Mouse (Mus musculus): ENCODE data around the gene Atxn1. TPM values are rescaled to one million over a fixed set of nuclear protein-coding genes. Genes with fewer than 3 reads are reported as not detected.

Gene Atxn1
- polyA plus RNA-seq, 1 experiment from 2014 or later, result 2.3 TPM

GRCm38 (mm10) chr13:45798248-45798647 lies 166.6 kb downstream of the Atxn1 start:
- H3K27me3 ChIP-seq (replicated peaks; ENCODE audit: control insufficient read depth, insufficient read depth, low read length), result no peaks in the 10 kb centered on the region
- H3K4me2 ChIP-seq, result no peak overlapping the region
- DNase-seq (ENCODE audit: low spot score) (no peak), ATAC-seq (replicated peaks; ENCODE audit: low FRiP score) (no peak)
- H3K36me3 ChIP-seq (ENCODE audit: control insufficient read depth, insufficient read depth, low read length), result no peaks in the 10 kb centered on the region; the same call in 1 of the 2 replicates
- 76% methylated on average over 4 of the region's 4 CpGs for WGBS
- H3K9ac ChIP-seq (ENCODE audit: low read depth, low read length), result no peak overlapping the region
- no peak overlapping the region for H3K27ac ChIP-seq (ENCODE audit: low read depth, low read length)
- H3K9me3 ChIP-seq (ENCODE audit: control insufficient read depth, low read length), result no peaks in the 10 kb centered on the region
- H3K4me3 ChIP-seq (ENCODE audit: low read depth, low read length), result no peak overlapping the region
- no peaks in the 10 kb centered on the region for H3K4me1 ChIP-seq (replicated peaks; ENCODE audit: control insufficient read depth, insufficient read depth, low read length)

GRCm38 (mm10) chr13:45797696-45798095 lies 167.1 kb downstream of the Atxn1 start:
- Histone ChIP-seq H3K9ac (ENCODE audit: low read depth, low read length) (no peak overlapping the region), H3K9me3 (ENCODE audit: control insufficient read depth, low read length) (no peaks in the 10 kb centered on the region), H3K4me2 (no peak overlapping the region), H3K4me3 (ENCODE audit: low read depth, low read length) (no peak overlapping the region), H3K27ac (ENCODE audit: low read depth, low read length) (no peak overlapping the region; the same call in 1 of the 2 replicates), H3K36me3 (ENCODE audit: control insufficient read depth, insufficient read depth, low read length) (no peaks in the 10 kb centered on the region; the same call in 1 of the 2 replicates), H3K27me3 (replicated peaks; ENCODE audit: control insufficient read depth, insufficient read depth, low read length) (no peaks in the 10 kb centered on the region), H3K4me1 (replicated peaks; ENCODE audit: control insufficient read depth, insufficient read depth, low read length) (no peaks in the 10 kb centered on the region)
- ATAC-seq (replicated peaks; ENCODE audit: low FRiP score), result no peak
- DNase-seq (ENCODE audit: low spot score), result no peak
- 71% methylated on average over 6 of the region's 6 CpGs for whole genome bisulfite sequencing

GRCm38 (mm10) chr13:45796286-45796685 lies 168.5 kb downstream of the Atxn1 start:
- Histone ChIP-seq H3K4me1 (replicated peaks; ENCODE audit: control insufficient read depth, insufficient read depth, low read length) (no peaks in the 10 kb centered on the region), H3K36me3 (ENCODE audit: control insufficient read depth, insufficient read depth, low read length) (no peaks in the 10 kb centered on the region; the same call in 1 of the 2 replicates), H3K4me2 (no peak overlapping the region), H3K27me3 (replicated peaks; ENCODE audit: control insufficient read depth, insufficient read depth, low read length) (no peaks in the 10 kb centered on the region), H3K4me3 (ENCODE audit: low read depth, low read length) (no peak overlapping the region), H3K9ac (ENCODE audit: low read depth, low read length) (no peak overlapping the region), H3K9me3 (ENCODE audit: control insufficient read depth, low read length) (no peaks in the 10 kb centered on the region), H3K27ac (ENCODE audit: low read depth, low read length) (no peak overlapping the region)
- ATAC-seq (replicated peaks; ENCODE audit: low FRiP score) (no peak), DNase-seq (ENCODE audit: low spot score) (no peak)
- WGBS, result 86% methylated on average over 6 of the region's 6 CpGs

GRCm38 (mm10) chr13:45793796-45794195 lies 171.0 kb downstream of the Atxn1 start:
- WGBS, result 74% methylated on average over 3 of the region's 3 CpGs
- no peaks in the 10 kb centered on the region for H3K9me3 ChIP-seq (ENCODE audit: control insufficient read depth, low read length)
- no peak overlapping the region for H3K9ac ChIP-seq (ENCODE audit: low read depth, low read length)
- H3K27ac ChIP-seq (ENCODE audit: low read depth, low read length), result no peak overlapping the region
- no peaks in the 10 kb centered on the region; the same call in 1 of the 2 replicates for H3K36me3 ChIP-seq (ENCODE audit: control insufficient read depth, insufficient read depth, low read length)
- DNase-seq (ENCODE audit: low spot score) (no peak), ATAC-seq (replicated peaks; ENCODE audit: low FRiP score) (no peak)
- H3K4me3 ChIP-seq (ENCODE audit: low read depth, low read length), result no peak overlapping the region
- H3K4me2 ChIP-seq, result no peak overlapping the region
- H3K4me1 ChIP-seq (replicated peaks; ENCODE audit: control insufficient read depth, insufficient read depth, low read length), result no peaks in the 10 kb centered on the region
- no peaks in the 10 kb centered on the region for H3K27me3 ChIP-seq (replicated peaks; ENCODE audit: control insufficient read depth, insufficient read depth, low read length)

GRCm38 (mm10) chr13:45786409-45786808 lies 178.4 kb downstream of the Atxn1 start:
- WGBS, result 85% methylated on average over 7 of the region's 7 CpGs

GRCm38 (mm10) chr13:45783681-45784080 lies 181.1 kb downstream of the Atxn1 start:
- WGBS, result 86% methylated on average over 10 of the region's 10 CpGs
- no peaks in the 10 kb centered on the region for H3K27me3 ChIP-seq (replicated peaks; ENCODE audit: control insufficient read depth, insufficient read depth, low read length)
- no peak for DNase-seq (ENCODE audit: low spot score)

More at GRCm38 (mm10) chr13:45786409-45786808, 178.4 kb downstream of the Atxn1 start:
- Histone ChIP-seq H3K27me3 (replicated peaks; ENCODE audit: control insufficient read depth, insufficient read depth, low read length) (no peaks in the 10 kb centered on the region), H3K4me2 (no peak overlapping the region), H3K9ac (ENCODE audit: low read depth, low read length) (no peak overlapping the region), H3K27ac (ENCODE audit: low read depth, low read length) (no peak overlapping the region), H3K4me3 (ENCODE audit: low read depth, low read length) (no peak overlapping the region), H3K9me3 (ENCODE audit: control insufficient read depth, low read length) (no peaks in the 10 kb centered on the region), H3K4me1 (replicated peaks; ENCODE audit: control insufficient read depth, insufficient read depth, low read length) (no peaks in the 10 kb centered on the region), H3K36me3 (ENCODE audit: control insufficient read depth, insufficient read depth, low read length) (no peaks in the 10 kb centered on the region)
- ATAC-seq (replicated peaks; ENCODE audit: low FRiP score) (no peak), DNase-seq (ENCODE audit: low spot score) (no peak)

GRCm38 (mm10) chr13:45778750-45779149 lies 186.1 kb downstream of the Atxn1 start:
- Histone ChIP-seq H3K27me3 (replicated peaks; ENCODE audit: control insufficient read depth, insufficient read depth, low read length) (no peaks in the 10 kb centered on the region), H3K4me1 (replicated peaks; ENCODE audit: control insufficient read depth, insufficient read depth, low read length) (no peaks in the 10 kb centered on the region), H3K27ac (ENCODE audit: low read depth, low read length) (no peak overlapping the region), H3K9ac (ENCODE audit: low read depth, low read length) (no peak overlapping the region), H3K4me3 (ENCODE audit: low read depth, low read length) (no peak overlapping the region), H3K9me3 (ENCODE audit: control insufficient read depth, low read length) (no peaks in the 10 kb centered on the region), H3K36me3 (ENCODE audit: control insufficient read depth, insufficient read depth, low read length) (no peaks in the 10 kb centered on the region), H3K4me2 (no peak overlapping the region)
- DNase-seq (ENCODE audit: low spot score) (no peak), ATAC-seq (replicated peaks; ENCODE audit: low FRiP score) (no peak)
- WGBS, result 80% methylated on average over 5 of the region's 5 CpGs

More at GRCm38 (mm10) chr13:45783681-45784080, 181.1 kb downstream of the Atxn1 start:
- H3K4me3 ChIP-seq (ENCODE audit: low read depth, low read length), result no peak overlapping the region
- no peak overlapping the region for H3K4me2 ChIP-seq
- no peaks in the 10 kb centered on the region for H3K36me3 ChIP-seq (ENCODE audit: control insufficient read depth, insufficient read depth, low read length)
- H3K4me1 ChIP-seq (replicated peaks; ENCODE audit: control insufficient read depth, insufficient read depth, low read length), result no peaks in the 10 kb centered on the region
- no peak overlapping the region for H3K27ac ChIP-seq (ENCODE audit: low read depth, low read length)
- ATAC-seq (replicated peaks; ENCODE audit: low FRiP score), result no peak
- no peak overlapping the region for H3K9ac ChIP-seq (ENCODE audit: low read depth, low read length)
- no peaks in the 10 kb centered on the region for H3K9me3 ChIP-seq (ENCODE audit: control insufficient read depth, low read length)

GRCm38 (mm10) chr13:45778171-45778570 lies 186.6 kb downstream of the Atxn1 start:
- Histone ChIP-seq H3K4me3 (ENCODE audit: low read depth, low read length) (no peak overlapping the region), H3K27ac (ENCODE audit: low read depth, low read length) (no peak overlapping the region), H3K4me2 (no peak overlapping the region), H3K9me3 (ENCODE audit: control insufficient read depth, low read length) (no peaks in the 10 kb centered on the region), H3K36me3 (ENCODE audit: control insufficient read depth, insufficient read depth, low read length) (no peaks in the 10 kb centered on the region), H3K4me1 (replicated peaks; ENCODE audit: control insufficient read depth, insufficient read depth, low read length) (no peaks in the 10 kb centered on the region), H3K27me3 (replicated peaks; ENCODE audit: control insufficient read depth, insufficient read depth, low read length) (no peaks in the 10 kb centered on the region), H3K9ac (ENCODE audit: low read depth, low read length) (no peak overlapping the region)
- WGBS, result 70% methylated on average over 9 of the region's 9 CpGs
- no peak for ATAC-seq (replicated peaks; ENCODE audit: low FRiP score)
- no peak for DNase-seq (ENCODE audit: low spot score)

- H3K9ac ChIP-seq (ENCODE audit: low read depth, low read length), result no peak overlapping the region
- WGBS, result 69% methylated on average over 1 of the region's 1 CpGs
- H3K9me3 ChIP-seq (ENCODE audit: control insufficient read depth, low read length), result no peaks in the 10 kb centered on the region
- no peak overlapping the region for H3K4me3 ChIP-seq (ENCODE audit: low read depth, low read length)
- H3K4me1 ChIP-seq (replicated peaks; ENCODE audit: control insufficient read depth, insufficient read depth, low read length), result no peaks in the 10 kb centered on the region
- H3K36me3 ChIP-seq (ENCODE audit: control insufficient read depth, insufficient read depth, low read length), result no peaks in the 10 kb centered on the region
- no peaks in the 10 kb centered on the region for H3K27me3 ChIP-seq (replicated peaks; ENCODE audit: control insufficient read depth, insufficient read depth, low read length)
- no peak for DNase-seq (ENCODE audit: low spot score)
- ATAC-seq (replicated peaks; ENCODE audit: low FRiP score), result no peak
- H3K4me2 ChIP-seq, result no peak overlapping the region
- H3K27ac ChIP-seq (ENCODE audit: low read depth, low read length), result no peak overlapping the region
Measured at GRCm38 (mm10) chr13:45775516-45775915, 189.3 kb downstream of the Atxn1 start.
